Mouse (Mus musculus) A20 (cell line): ENCODE results near the gene Pxmp4.

Experiments
- DNase-seq: peaks from one replicate; pipeline ENCODE4 v3.0.0-alpha.2; 2011; ENCODE audit warnings: low read depth, low spot score

The Pxmp4 gene

GRCm38 (mm10) chr2:154603638-154604153 lies at the start of gene Pxmp4:
TSS of gene Pxmp4 (minus strand) at chr2:154603708.
- peak; percentile 100 for DNase-seq

- DNase-seq, result no peak
Measured at GRCm38 (mm10) chr2:154651363-154651762, 47.9 kb upstream of the Pxmp4 start, which contains the start of gene Chmp4b. TSS of gene Chmp4b (plus strand) at chr2:154651705.

- DNase-seq, result no peak
Measured at GRCm38 (mm10) chr2:154650404-154650803, 46.9 kb upstream of the Pxmp4 start.

- peak; percentile 41 for DNase-seq
Measured at GRCm38 (mm10) chr2:154648086-154648485, 44.6 kb upstream of the Pxmp4 start.

GRCm38 (mm10) chr2:154646634-154647033 lies 43.1 kb upstream of the Pxmp4 start:
- peak; percentile 31 for DNase-seq

GRCm38 (mm10) chr2:154642712-154643385 lies 39.3 kb upstream of the Pxmp4 start:
- no peak for DNase-seq

- no peak for DNase-seq
Measured at GRCm38 (mm10) chr2:154642005-154642459, 38.5 kb upstream of the Pxmp4 start.

GRCm38 (mm10) chr2:154641176-154641575 lies 37.7 kb upstream of the Pxmp4 start:
- DNase-seq, result no peak

GRCm38 (mm10) chr2:154639115-154639514 lies 35.6 kb upstream of the Pxmp4 start:
- no peak for DNase-seq

GRCm38 (mm10) chr2:154638521-154638920 lies 35.0 kb upstream of the Pxmp4 start:
- DNase-seq, result no peak

- DNase-seq, result no peak
Measured at GRCm38 (mm10) chr2:154635826-154636225, 32.3 kb upstream of the Pxmp4 start.

GRCm38 (mm10) chr2:154633876-154634644 lies 30.6 kb upstream of the Pxmp4 start:
- DNase-seq, result no peak

- no peak for DNase-seq
Measured at GRCm38 (mm10) chr2:154633039-154633742, 29.7 kb upstream of the Pxmp4 start.

GRCm38 (mm10) chr2:154632203-154632780 lies 28.8 kb upstream of the Pxmp4 start:
- DNase-seq, result no peak

- no peak for DNase-seq
Measured at GRCm38 (mm10) chr2:154630531-154630930, 27.0 kb upstream of the Pxmp4 start.

- no peak for DNase-seq
Measured at GRCm38 (mm10) chr2:154624137-154624536, 20.6 kb upstream of the Pxmp4 start.

GRCm38 (mm10) chr2:154621684-154622083 lies 18.2 kb upstream of the Pxmp4 start:
- no peak for DNase-seq

- no peak for DNase-seq
Measured at GRCm38 (mm10) chr2:154617061-154617460, 13.6 kb upstream of the Pxmp4 start.

- no peak for DNase-seq
Measured at GRCm38 (mm10) chr2:154615674-154616073, 12.2 kb upstream of the Pxmp4 start.

GRCm38 (mm10) chr2:154614841-154615576 lies 11.5 kb upstream of the Pxmp4 start:
- no peak for DNase-seq
